Mouse (Mus musculus) myocyte (in vitro differentiated cells): ENCODE measurements at regions not wholly inside any gene's neighbourhood (a gene's known extent, or its start where the extent isn't known, plus 50 kb on each side); places are given as distances from the start of the nearest gene placed in this dataset.

Source experiments
- H3K27me3 ChIP-seq: one replicate; pipeline ENCODE4 v1.6.1; 2011; ENCODE audit not compliant: control insufficient read depth, insufficient read depth, insufficient read length
- H3K36me3 ChIP-seq: one replicate; pipeline ENCODE4 v1.6.1; 2011; ENCODE audit not compliant: control insufficient read depth, insufficient read depth
- H3K4me2 ChIP-seq: one replicate; pipeline ENCODE4 v1.6.1; 2011; ENCODE audit warnings: low read depth, control low read depth
- H3K4me3 ChIP-seq: one replicate; pipeline ENCODE4 v1.5.1; 2011; ENCODE audit warnings: mild to moderate bottlenecking, control low read depth, moderate library complexity
- H3K79me2 ChIP-seq: one replicate; pipeline ENCODE4 v1.6.1; 2011; ENCODE audit not compliant: control insufficient read depth, insufficient read depth
- H3ac ChIP-seq: one replicate; pipeline ENCODE4 v1.6.1; 2011; ENCODE audit not compliant: control insufficient read depth, insufficient read length
- CEBPB ChIP-seq: IDR thresholded peaks from 2 replicates; pipeline ENCODE4 v1.6.1; 2011; ENCODE audit warnings: mild to moderate bottlenecking, moderate library complexity; ENCODE audit not compliant: poor library complexity, insufficient read depth, severe bottlenecking
- E2F4 ChIP-seq: IDR thresholded peaks from one replicate; pipeline ENCODE4 v1.6.1; 2011; ENCODE audit warnings: mild to moderate bottlenecking, control low read depth, moderate library complexity; ENCODE audit not compliant: insufficient read depth
- MAX ChIP-seq: IDR thresholded peaks from one replicate; pipeline ENCODE4 v1.6.1; 2011; ENCODE audit warnings: low read depth, mild to moderate bottlenecking, control low read depth
- MYOD1 ChIP-seq, 3 experiments: IDR thresholded peaks; one replicate each; pipeline ENCODE4 v1.6.1; 2011; ENCODE audit warnings: control low read depth in 2 of 3, low read depth in 2 of 3, mild to moderate bottlenecking in 2 of 3, moderate library complexity in 1 of 3; ENCODE audit not compliant: insufficient read length in 2 of 3, control insufficient read depth in 1 of 3
- MYOG ChIP-seq, 3 experiments: IDR thresholded peaks; one replicate each; pipeline ENCODE4 v1.6.1; 2011; ENCODE audit warnings: control low read depth in 2 of 3, low read depth in 2 of 3, mild to moderate bottlenecking in 2 of 3; ENCODE audit not compliant: insufficient read length in 2 of 3, control insufficient read depth in 1 of 3, insufficient read depth in 1 of 3
- POLR2A ChIP-seq: IDR thresholded peaks from one replicate; pipeline ENCODE4 v1.6.1; 2011; ENCODE audit warnings: low read depth, mild to moderate bottlenecking, control low read depth, moderate library complexity; ENCODE audit not compliant: insufficient read length
- POLR2AphosphoS2 ChIP-seq: IDR thresholded peaks from one replicate; pipeline ENCODE4 v1.6.1; 2011; ENCODE audit warnings: low read depth, control low read depth; ENCODE audit not compliant: insufficient read length
- REST ChIP-seq: IDR thresholded peaks from one replicate; pipeline ENCODE4 v1.6.1; 2011; ENCODE audit warnings: mild to moderate bottlenecking, control low read depth, moderate library complexity; ENCODE audit not compliant: insufficient read depth, insufficient read length
- SRF ChIP-seq: IDR thresholded peaks from one replicate; pipeline ENCODE4 v1.6.1; 2011; ENCODE audit warnings: low read depth; ENCODE audit not compliant: control insufficient read depth, insufficient read length
- TCF12 ChIP-seq: IDR thresholded peaks from one replicate; pipeline ENCODE4 v1.6.1; 2011; ENCODE audit warnings: mild to moderate bottlenecking, control low read depth; ENCODE audit not compliant: poor library complexity, insufficient read depth, severe bottlenecking
- TCF3 ChIP-seq: IDR thresholded peaks from one replicate; pipeline ENCODE4 v1.6.1; 2011; ENCODE audit warnings: low read depth, control low read depth; ENCODE audit not compliant: insufficient read length
- USF1 ChIP-seq: IDR thresholded peaks from one replicate; pipeline ENCODE4 v1.6.1; 2011; ENCODE audit warnings: low read depth, mild to moderate bottlenecking, control low read depth, moderate library complexity

DNA sequence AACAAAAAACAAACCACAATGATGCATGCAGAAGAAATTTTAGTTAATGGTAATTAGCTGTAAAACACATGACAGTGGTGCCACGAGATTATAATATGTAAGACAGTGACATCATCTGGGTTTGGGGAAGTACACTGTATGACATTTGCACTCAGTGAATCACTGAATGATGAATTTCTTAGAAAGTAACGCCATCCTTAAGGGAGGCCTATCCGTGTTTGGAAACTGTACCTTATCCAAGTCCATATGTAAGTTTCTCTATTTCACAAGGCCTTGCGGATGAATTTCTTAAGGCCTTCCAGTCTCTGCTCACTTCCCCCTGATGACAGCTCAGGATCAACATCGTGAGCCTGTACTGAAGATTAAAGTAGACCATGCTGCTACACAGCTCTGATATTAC is 163.6 kb upstream of the Inhba start:
- no peak overlapping the region for H3ac ChIP-seq
- no peaks in the 10 kb centered on the region for H3K27me3 ChIP-seq
- H3K79me2 ChIP-seq, result no peaks in the 10 kb centered on the region
- H3K36me3 ChIP-seq, result no peaks in the 10 kb centered on the region
- no peak overlapping the region for H3K4me3 ChIP-seq
- TF ChIP-seq E2F4 (no peak), POLR2AphosphoS2 (no peak), USF1 (no peak), TCF3 (no peak)
- no peak overlapping the region for H3K4me2 ChIP-seq

DNA sequence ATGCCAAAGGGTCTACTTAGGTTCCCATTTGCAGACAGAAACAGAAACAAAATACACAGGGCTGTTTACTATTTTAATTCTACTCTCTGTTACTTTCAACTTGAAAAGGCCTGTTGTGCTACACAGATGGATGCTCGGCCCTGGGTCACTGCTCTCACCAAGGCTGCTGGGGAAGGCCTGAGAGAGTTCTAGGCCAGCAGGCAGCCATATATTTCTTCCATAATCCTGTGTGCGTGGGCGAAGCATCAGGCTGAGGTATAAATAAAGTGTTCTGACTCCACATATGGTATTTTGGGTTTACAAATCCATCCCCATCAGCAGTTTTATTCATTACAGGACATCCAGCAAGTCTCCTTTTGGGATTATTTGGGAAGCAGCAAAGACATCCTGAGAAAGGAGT is 162.5 kb upstream of the Inhba start:
- Histone ChIP-seq H3K79me2 (no peaks in the 10 kb centered on the region), H3K36me3 (no peaks in the 10 kb centered on the region), H3K4me2 (no peak overlapping the region), H3ac (no peak overlapping the region), H3K4me3 (no peak overlapping the region), H3K27me3 (no peaks in the 10 kb centered on the region)
- no peak for TF ChIP-seq SRF
- TF ChIP-seq REST, result no peak
- TF ChIP-seq MYOD1 (IDR thresholded peaks at IDR 0.05; ENCODE audit: control insufficient read depth in 1 of 3, insufficient read length in 2 of 3, low read depth in 2 of 3), result no peak
- TF ChIP-seq TCF3, result no peak
- no peak for TF ChIP-seq CEBPB
- no peak for TF ChIP-seq POLR2A
- TF ChIP-seq MAX, result no peak
- TF ChIP-seq MYOG (IDR thresholded peaks at IDR 0.05; ENCODE audit: control insufficient read depth in 1 of 3, insufficient read depth in 1 of 3, insufficient read length in 2 of 3, low read depth in 2 of 3), result no peak
- TF ChIP-seq TCF12, result no peak

DNA sequence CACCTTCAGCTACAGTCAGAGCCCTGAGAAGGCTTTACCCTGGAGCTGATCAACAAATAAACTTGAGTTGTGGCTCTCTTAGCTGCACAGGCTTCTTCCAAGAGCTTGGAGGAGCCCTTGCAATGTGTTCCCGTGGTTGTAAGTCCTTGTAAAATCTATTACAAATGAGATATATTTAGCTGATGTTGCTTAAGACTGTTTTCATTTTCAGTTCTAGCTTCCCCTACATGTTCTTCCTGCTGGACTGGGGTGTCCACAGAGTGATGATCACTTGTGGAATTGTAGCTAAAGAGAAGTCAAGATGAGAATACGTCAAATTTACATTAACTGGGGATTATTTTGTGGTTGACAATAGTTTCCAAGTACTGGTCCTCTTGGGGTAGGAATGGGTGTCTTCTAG is 161.3 kb upstream of the Inhba start:
- no peak overlapping the region for H3ac ChIP-seq
- no peak overlapping the region for H3K4me2 ChIP-seq
- no peaks in the 10 kb centered on the region for H3K27me3 ChIP-seq
- TF ChIP-seq MYOD1 (IDR thresholded peaks at IDR 0.05; ENCODE audit: control insufficient read depth in 1 of 3, insufficient read length in 2 of 3, low read depth in 2 of 3) (no peak), CEBPB (no peak), REST (no peak), POLR2A (no peak), SRF (no peak), TCF12 (no peak), POLR2AphosphoS2 (no peak)
- no peaks in the 10 kb centered on the region for H3K36me3 ChIP-seq
- H3K4me3 ChIP-seq, result no peak overlapping the region
- no peaks in the 10 kb centered on the region for H3K79me2 ChIP-seq

DNA sequence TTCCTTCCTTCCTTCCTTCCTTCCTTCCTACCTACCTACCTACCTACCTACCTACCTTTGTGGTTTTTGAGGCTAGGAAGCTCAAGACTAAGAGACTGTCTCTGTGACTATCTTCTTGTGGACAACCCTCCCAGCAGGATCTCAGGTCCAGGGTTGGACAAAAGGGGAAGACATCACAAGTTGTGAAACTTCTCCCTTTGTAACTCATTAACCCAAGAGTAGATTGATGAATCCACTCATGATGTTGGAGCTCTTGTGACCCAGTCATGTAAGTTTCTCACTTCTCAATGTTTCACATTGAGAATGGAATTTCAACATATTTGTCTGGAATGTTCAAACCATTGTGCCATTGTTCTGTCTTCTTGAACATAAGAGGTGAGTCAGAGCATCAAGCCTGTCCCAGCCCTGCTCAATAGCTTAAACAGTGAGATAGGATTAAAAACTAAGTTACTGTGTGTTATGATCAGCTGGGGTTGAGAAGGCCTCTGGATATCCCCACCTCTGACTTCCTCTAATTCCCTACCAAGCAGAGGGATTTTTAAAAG is 158.6 kb upstream of the Inhba start:
- Histone ChIP-seq H3K79me2 (no peaks in the 10 kb centered on the region), H3ac (no peak overlapping the region), H3K4me2 (no peak overlapping the region), H3K27me3 (no peaks in the 10 kb centered on the region), H3K36me3 (no peaks in the 10 kb centered on the region), H3K4me3 (no peak overlapping the region)
- TF ChIP-seq POLR2AphosphoS2 (no peak), MYOG (IDR thresholded peaks at IDR 0.05; ENCODE audit: control insufficient read depth in 1 of 3, insufficient read depth in 1 of 3, insufficient read length in 2 of 3, low read depth in 2 of 3) (no peak), SRF (no peak), TCF3 (no peak), POLR2A (no peak), E2F4 (no peak), CEBPB (no peak), TCF12 (no peak), USF1 (no peak), MYOD1 (IDR thresholded peaks at IDR 0.05; ENCODE audit: control insufficient read depth in 1 of 3, insufficient read length in 2 of 3, low read depth in 2 of 3) (no peak), MAX (no peak), REST (no peak)

DNA sequence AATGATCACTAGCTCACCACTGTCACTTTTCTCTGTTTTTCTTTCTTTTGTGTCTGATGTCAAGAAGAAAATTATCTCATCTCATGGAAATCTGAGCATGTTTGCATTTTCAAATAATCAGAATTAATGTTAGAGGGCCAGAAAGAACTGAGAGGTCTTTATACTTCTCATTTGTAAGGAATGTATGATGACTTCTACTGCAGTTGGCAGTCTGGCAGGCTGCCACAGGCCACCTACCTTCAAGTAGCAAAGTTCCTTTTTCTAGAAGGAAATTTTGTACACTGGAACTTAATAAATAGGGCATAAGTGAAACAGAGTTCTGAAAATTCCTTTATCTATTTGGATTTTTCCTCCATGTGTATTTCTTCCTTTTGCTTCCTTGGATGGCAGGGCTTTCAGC is 148.7 kb upstream of the Inhba start:
- Histone ChIP-seq H3ac (no peak overlapping the region), H3K27me3 (no peaks in the 10 kb centered on the region), H3K4me2 (peak overlapping the region; percentile 49), H3K4me3 (no peak overlapping the region), H3K79me2 (no peaks in the 10 kb centered on the region), H3K36me3 (no peaks in the 10 kb centered on the region)
- TF ChIP-seq POLR2A (no peak), POLR2AphosphoS2 (no peak), SRF (no peak), E2F4 (no peak), USF1 (no peak), REST (no peak), TCF12 (no peak), MYOD1 (IDR thresholded peaks at IDR 0.05; ENCODE audit: control insufficient read depth in 1 of 3, insufficient read length in 2 of 3, low read depth in 2 of 3) (no peak), MAX (no peak), MYOG (IDR thresholded peaks at IDR 0.05; ENCODE audit: control insufficient read depth in 1 of 3, insufficient read depth in 1 of 3, insufficient read length in 2 of 3, low read depth in 2 of 3) (no peak), TCF3 (no peak), CEBPB (no peak)
